Mouse (Mus musculus) spleen, adult 18-20 months (tissue): ENCODE measurements around the gene Myh9.
"Not testable (repeated sequence)": the region's sequence is repeated elsewhere in the genome, so short reads cannot be mapped to it uniquely, and the experiment has no call there.

Experiments
- DNase-seq, 2 experiments: peaks; one replicate each; pipeline ENCODE4 v3.0.0; 2022; ENCODE audit warnings: mixed read lengths in 2 of 2

Gene Myh9

DNA sequence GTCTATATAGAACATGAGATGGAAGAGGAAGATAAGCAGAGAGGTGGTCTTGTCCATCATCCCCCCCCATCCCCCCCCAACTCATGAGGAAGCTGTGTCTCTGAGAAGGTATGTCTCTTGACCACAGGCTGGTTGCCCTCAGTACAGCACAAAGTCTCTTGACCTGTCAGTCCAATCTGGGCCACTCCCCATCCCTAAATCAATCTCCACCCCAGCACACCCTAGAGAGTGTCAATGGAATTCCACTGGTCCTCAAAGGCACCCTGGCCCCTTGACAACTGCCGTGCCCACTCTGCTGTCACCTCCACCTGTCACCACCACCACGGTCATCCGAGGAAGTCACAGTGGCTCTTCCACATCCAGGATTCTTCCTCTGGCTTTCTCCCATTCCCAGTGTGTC is 93.6 kb downstream of the Myh9 start:
- DNase-seq = no peak

DNA sequence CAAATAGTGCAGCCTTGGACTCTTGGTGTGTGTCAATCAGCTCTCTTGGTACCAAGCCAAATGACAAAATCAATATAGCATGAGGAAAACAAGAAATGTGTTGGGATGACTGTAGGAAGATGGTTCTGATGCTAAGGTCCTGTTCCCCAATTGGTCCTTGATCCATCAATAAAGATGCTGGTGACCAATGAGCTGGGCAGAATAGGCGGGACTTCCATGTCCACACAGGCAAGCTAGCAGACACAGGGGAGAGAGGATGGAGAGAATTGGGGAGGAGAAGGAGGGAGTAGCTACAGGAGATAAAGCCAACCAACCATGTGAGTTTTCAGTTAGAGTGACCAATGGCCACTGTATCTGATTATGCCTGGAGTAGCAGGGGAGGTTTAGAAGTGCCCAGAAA is 95.6 kb downstream of the Myh9 start:
- no peak for DNase-seq

DNA sequence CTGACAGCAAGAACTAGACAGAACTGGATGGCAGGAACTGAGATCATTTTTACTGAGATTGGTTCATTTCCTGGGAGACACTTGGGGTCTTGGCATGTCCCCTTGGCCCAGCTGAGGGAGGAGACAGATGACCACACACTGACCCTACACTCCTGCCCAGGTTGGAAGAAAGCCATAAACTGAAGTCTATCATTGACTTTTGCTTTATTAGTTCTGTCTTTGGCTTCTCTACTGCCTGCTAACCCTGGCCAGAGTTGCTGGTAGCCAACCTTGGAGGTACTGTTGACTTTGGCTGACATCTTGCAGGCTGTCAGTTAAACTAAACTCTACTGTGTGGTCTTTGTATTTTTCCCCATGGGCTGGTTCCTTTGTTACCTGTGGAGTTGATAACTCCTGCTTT is 96.9 kb downstream of the Myh9 start:
- no peak for DNase-seq

DNA sequence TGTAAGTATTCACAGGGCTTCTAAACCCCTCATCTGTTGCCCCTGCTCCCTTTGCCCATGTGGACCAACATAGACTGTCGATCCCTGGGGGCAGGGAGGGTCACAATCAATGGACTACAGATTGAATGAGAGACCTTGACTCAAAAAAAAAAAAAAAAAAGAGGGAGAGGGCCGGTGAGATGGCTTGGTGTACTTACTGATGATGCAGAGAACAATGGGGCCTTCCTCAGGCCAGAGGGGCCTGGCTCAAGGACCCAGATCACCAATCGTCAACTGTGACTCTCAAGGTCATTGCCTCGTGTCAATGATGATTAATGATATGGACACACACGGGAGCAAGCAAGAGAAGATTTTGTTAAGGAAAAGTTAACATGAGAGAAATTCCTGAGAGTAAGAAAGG is 97.3 kb downstream of the Myh9 start:
- no peak for DNase-seq

DNA sequence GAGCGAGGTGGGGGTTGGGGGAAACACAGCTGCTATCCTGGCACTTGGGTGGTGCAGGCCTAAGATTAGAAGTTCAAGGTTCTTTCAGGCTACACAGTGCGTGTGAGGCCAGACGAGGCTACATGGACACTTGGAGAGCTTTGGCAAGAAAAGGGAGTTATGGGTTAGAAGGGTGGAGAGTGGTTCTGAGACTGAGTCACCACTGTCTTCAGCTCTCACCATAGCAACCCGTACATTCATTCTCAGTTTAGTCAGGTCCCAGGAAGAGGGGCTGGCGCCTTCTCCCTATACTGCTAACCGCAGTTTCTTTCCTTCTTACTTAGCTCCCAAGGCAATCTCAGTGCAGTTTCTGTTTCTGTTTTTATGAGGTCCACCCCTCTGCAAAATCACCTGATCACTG is 100.4 kb downstream of the Myh9 start:
- not testable (repeated sequence) for DNase-seq

DNA sequence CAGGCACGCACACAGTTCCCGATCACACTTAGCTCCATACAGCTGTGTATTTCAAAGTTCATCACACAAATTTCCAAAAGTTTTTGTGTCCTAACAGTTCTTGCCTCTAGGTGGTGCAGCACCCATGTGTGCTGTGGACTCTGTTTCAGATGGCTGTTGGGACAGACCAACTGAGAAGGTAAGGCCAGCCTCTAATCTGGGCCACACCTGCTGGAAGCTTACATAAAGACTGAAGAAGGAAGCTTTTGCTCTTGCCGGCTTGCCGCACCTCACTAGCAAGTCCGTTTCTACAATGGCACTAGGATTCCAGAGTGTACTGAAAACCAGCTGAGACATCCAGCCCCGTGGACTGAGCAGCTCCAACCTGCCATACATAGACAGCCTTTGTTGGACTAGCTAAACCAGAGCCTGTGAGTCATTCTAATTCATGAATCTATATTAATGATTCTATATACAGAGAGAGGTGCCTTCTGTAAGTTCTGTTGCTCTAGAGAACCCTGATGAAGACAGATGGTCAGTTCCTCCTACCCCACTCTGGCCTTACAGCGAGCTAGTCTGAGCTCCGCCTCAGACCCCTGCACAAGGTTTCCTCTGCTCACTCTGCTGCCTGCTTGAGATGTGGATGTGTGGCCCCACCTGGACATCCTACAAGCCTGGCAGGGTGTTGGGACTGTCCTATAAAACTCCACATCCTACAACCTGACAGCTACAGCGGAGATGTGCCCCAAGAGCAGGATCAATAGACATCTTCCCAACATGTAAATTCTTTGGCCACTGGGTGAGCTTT is 101.3 kb downstream of the Myh9 start:
- no peak for DNase-seq

DNA sequence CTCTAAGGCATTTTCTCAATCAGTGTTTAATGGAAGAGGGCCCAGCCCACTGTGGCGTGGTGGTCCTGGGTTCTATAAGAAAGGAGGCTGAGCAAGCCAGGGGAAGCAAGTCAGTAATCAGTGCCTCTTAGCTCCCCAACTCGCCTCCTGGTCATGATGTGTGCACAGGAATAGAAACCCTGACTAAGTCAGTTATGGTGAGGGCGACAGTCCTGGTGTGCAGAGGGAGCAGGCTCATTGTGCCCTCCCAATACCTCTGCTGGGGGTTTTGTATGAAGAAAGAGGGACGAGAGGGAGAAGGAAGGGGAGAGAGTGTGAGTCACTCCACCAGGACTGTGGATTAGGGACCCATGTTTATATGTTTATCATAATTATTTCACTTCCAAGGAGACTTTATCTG is 108.1 kb downstream of the Myh9 start:
- DNase-seq = not testable (repeated sequence)

DNA sequence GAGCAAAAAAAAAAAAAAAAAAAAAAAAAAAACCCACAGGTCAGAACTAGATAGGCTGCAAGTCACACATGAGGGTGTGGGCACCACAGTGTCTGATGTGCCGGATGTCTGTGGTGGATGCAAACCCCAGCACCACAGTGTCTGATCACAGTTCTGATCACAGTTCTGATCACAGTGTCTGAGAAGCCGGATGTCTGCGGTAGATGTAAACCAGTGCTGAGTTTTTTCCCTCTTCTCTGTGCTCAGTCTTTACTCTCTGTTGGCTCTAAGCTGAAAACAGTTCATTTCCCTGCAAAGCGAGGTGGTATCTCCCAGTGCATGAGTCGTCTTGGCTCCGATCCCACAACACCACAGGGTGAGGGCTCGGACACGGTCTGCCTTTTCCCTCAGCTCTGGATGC is 108.6 kb downstream of the Myh9 start:
- DNase-seq = not testable (repeated sequence)

DNA sequence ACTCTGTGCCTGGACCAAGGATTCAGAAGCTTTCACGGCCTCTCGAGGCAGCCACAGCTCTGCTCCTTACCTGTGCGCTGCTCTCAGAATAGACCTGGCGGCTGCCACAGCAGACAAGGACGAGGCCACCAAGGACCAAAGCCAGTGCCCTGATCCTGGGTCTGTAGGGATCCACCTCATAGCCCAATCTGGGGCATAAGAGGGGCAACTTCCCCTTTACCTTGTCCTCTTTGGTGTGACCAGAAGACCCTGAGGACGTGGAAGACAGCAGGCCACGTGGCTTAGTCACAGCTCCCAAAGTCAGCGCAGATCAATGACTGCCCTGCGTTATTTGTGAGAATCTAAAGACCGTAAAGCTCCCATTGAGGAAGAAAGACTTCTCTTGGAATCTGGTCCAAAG is 109.1 kb downstream of the Myh9 start:
- not testable (repeated sequence) for DNase-seq

DNA sequence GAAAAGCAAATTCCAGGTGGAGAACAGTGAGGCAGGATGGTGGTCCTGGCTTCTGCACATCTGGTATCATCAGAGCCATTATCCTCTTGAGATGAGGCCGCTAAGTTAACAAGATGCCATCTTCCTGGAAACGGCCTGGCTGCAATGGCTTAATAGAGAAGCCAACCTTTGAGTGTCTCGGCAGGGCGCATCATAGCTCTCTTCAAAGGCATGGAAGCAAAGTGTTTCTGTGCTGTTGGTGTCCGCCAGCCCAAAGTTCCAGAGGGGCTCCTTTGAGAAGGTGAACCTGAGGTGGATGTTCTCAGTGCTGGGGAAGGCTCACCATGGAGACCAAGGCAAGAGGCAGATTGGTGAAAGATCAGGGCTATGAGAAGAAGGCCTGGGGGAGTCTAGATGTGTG is 110.4 kb downstream of the Myh9 start:
- no peak for DNase-seq

DNA sequence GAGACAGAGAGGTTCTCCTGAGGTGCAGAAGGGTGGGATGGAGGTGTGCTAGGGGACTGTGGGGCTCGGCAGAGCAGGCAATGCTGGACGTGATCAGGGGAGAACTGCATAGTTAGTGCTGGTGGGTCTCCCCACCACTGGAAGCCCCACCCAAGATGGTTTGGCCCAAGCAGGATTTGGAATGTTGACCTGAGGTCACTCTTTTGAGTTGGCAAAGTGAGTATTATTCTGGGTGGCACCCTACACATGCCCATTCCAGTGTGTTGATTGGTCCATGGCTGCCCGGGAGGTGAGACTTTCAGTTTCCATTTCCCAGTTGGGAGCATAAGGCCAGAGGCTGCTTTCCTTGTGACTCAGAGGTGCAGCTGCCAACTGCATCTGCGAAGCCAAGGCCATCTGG is 113.2 kb downstream of the Myh9 start, which contains the start of gene Apol9b:
TSS of gene Apol9b (plus strand) at position 301 of the 400 bp plus-strand sequence.
- not testable (repeated sequence) for DNase-seq

DNA sequence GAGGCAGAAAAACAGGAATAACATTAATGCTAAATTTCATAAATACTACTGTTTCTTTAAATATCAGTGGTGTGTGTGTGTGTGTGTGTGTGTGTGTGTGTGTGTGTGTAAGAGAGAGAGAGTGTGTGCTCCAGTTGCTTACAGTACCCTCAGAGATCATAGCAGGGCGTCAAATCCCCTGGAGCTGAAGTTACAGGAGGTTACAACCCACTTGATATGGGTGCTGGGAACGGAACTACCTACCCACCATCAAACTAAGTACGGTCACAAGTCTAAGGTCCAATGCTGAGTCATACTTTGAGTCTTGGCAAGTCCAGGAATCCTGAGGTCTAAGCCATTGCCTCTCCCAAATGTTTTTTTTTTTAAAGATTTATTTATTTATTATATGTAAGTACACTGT is 114.2 kb downstream of the Myh9 start:
- DNase-seq = not testable (repeated sequence)

DNA sequence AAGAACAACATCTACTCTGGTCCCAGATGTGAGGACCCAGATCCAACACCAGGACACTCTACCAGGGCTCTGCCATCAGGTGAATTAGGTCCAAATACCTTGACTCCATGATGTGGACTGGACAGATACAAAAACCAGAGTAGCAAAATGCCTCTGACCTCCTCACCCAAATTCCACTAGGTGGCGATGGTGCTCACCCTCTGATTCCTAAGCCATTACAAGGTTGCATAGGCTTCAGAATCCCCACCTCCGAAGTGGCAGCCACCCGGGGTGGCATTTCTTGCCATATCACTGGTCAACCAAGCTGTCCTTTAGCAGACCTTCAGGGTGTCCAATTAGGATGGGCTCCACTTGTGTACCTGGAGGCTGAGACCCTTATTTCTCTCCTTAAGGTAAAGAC is 114.8 kb downstream of the Myh9 start:
- DNase-seq = not testable (repeated sequence)

DNA sequence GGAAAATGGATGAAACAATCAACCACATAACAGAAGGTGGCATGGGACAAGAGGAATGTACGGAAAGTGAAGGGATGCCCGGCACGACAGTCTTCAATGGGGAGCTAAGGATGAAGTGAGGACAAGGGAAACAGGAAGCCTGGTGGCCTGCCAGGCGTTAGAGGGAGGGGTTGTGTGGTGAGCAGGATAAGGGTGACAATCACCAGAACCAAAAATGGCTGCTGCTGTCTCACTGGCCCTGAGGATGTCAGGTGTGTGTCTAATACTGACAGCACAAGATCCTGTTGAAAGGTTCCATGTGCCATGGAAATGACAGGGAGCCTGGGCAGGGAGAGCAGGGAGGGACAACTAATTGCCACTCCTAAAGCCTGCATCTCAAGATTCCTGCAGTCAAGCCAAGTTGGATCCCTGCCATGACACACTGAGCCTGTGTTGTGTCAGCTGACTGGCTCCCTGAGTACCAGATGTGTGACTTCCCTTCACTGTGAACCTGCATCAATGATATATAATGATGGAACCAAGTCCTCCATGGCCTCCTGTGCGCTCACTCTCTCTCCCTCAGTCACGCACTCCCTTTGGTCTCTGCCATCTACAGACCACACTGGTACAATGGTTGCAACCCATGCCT is 116.5 kb downstream of the Myh9 start:
- not testable (repeated sequence) for DNase-seq

DNA sequence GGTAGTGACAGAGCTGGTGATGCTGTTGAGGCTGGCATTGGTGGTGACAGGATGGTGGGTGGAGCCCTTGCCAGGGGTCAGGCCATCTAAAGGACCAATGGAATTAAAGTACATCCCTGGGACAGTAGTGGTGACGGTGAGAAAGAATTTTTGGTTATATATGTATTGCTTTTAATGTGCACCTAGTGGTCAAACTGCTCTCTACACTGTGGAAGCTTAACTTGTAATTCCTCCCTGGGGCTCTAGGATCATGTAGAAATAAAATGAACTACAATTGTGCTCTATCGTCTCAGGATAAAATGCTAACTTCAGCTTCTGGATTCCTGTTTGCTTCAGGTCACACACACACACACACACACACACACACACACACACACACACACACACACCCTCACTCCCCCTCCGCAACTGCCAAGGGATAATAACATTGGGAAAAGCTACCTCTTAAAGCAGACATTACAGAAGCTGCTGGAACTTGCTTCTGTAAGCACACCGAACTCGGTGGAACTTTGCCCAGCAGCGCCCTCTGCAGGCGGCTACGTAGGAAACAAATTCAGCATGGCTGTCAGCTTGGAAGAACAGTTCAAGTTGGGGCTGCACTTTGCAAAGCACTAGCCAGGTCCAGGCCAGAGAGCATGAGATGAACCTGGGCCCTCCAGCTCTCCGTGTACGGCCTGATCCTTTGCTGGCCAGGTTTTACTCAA is 117.6 kb downstream of the Myh9 start:
- DNase-seq = not testable (repeated sequence)

DNA sequence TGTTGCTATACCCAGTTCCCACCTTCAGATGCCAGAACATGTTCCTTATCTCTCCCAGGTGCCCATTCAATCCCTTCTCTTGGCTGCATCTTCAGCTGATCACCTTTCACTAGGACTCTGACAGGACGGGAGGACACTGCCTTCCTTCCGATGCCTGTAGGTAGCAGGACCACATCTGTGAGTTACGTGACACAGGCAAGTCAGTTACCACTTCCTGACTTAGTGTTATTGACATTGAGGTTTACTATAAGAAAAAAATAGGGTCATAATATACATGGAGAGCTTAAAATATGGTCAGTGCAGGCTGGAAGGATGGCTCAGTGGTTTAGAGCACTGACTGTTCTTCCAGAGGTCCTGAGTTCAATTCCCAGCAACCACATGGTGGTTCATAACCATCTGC is 120.5 kb downstream of the Myh9 start:
- DNase-seq = not testable (repeated sequence)

DNA sequence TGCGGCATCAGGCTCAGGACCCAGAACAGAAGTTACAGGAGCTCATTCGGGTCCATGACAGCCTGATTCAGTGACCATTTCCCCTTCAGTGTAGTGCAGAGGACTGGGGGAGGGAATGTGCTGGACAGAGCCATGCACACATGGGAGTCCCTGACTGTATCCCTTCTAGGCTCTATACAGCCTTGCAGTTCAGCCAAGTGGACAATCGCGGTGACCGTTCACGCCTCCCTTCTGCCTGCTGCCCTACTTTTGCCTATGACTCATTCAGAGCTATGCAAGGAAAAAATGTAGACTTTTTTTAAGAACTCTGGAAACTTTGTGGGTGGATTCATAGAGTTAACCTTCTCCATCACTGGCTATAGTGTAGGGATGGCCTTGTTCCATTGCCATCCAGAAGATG is 123.7 kb downstream of the Myh9 start:
- not testable (repeated sequence) for DNase-seq
